Mouse (Mus musculus) midbrain, embryonic 13.5 days (tissue): ENCODE results near the gene Vps35. TPM values are rescaled to one million over a fixed set of nuclear protein-coding genes. Genes with fewer than 3 reads are reported as not detected.
A peak's percentile ranks its signal among the peaks of the same experiment; 100 is the strongest.

Source experiments
- ATAC-seq: fragments of 200-750 bp; cut with Nextera tagmentation; 2 replicates; pipeline ENCODE4 v1.8.0; 2017; ENCODE audit warnings: mild to moderate bottlenecking, moderate TSS enrichment, moderate library complexity
- H3K27ac ChIP-seq: fragments of 300-500 bp; sonication (generic); 2 replicates; pipeline ENCODE4 v1.5.1; 2015; ENCODE audit warnings: inconsistent platforms, mild to moderate bottlenecking, moderate library complexity
- H3K27me3 ChIP-seq: fragments of 300-500 bp; sonication (generic); 2 replicates; pipeline ENCODE4 v1.6.1; 2015; ENCODE audit warnings: mild to moderate bottlenecking, inconsistent platforms
- H3K36me3 ChIP-seq: fragments of 300-500 bp; sonication (generic); 2 replicates; pipeline ENCODE4 v1.6.1; 2015; ENCODE audit warnings: mild to moderate bottlenecking, inconsistent platforms
- H3K4me1 ChIP-seq: fragments of 300-500 bp; sonication (generic); replicated peaks from 2 replicates; pipeline ENCODE4 v1.6.1; 2015; ENCODE audit warnings: inconsistent platforms
- H3K4me2 ChIP-seq: fragments of 300-500 bp; sonication (generic); replicated peaks from 2 replicates; pipeline ENCODE4 v1.6.1; 2015; ENCODE audit warnings: moderate library complexity, mild to moderate bottlenecking, inconsistent platforms
- H3K4me3 ChIP-seq: fragments of 300-500 bp; sonication (generic); replicated peaks from 2 replicates; pipeline ENCODE4 v1.5.1; 2015; ENCODE audit warnings: mild to moderate bottlenecking, inconsistent platforms
- H3K9ac ChIP-seq: fragments of 300-500 bp; sonication (generic); replicated peaks from 2 replicates; pipeline ENCODE4 v1.6.1; 2015; ENCODE audit warnings: mild to moderate bottlenecking, inconsistent platforms
- H3K9me3 ChIP-seq: fragments of 300-500 bp; sonication (generic); 2 replicates; pipeline ENCODE4 v1.6.1; 2016; ENCODE audit warnings: mild to moderate bottlenecking, inconsistent platforms
- WGBS: fragments of 180-500 bp; shearing (Covaris S2); methylation state at CpG from one replicate; pipeline ENCODE4 v1.1.7; 2015; 5-methylcytosine and 5-hydroxymethylcytosine counted together
- polyA plus RNA-seq: library from polyadenylated mRNA; unstranded; fragments of >200 nt; fragmentation: Nextera tagmentation; extraction: Ambion mirVana; gene quantifications from 2 replicates; pipeline ENCODE4 v1.2.1, GENCODE M21; 2015

Gene Vps35
- polyA plus RNA-seq: 170 and 177 TPM in 2 replicates

DNA sequence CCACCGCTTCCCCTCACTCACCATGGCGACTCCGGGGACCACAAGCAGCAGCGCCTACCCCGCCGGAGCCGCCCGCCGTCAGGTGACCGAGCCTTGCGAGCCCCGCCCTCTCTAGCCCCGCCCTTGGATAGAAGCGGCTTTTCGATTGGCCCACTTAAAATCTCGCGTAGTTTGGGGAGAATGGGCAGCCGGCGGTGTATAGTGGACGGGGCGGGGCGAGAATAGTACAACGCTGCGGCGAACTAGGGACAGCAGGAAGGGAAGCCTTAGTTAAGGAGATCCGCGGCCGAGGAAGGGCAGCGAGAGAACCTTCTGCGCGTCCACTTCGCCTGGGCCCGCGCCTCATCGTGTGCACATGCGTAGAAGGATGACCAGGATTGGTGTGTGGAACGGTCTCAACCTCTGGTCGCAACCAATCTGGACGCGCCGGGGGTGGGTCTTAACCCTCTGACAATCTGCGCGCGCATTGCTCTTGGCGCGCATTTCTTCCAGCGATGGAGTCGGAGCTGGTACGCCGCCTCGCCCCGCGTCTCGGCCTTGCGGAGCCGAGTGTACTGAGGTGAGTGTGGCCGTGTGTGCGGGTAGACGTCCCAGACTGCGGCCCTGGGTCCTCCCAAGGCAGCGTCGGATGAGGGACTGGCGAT is at the start of gene Vps35, which contains the start of gene Orc6:
Gene Vps35 (minus strand): TSS at position 369 of the 644 bp plus-strand sequence.
Gene Orc6 (plus strand): TSS at position 199 of the 644 bp plus-strand sequence.
- Histone ChIP-seq H3K9ac (peak within 1 kb of the TSS; percentile 94), H3K9me3 (no peaks in the 10 kb centered on the region), H3K27me3 (no peaks in the 10 kb centered on the region), H3K27ac (peak within 1 kb of the TSS; percentile 97), H3K4me1 (peaks cover 37% of the 10 kb centered on the region), H3K4me2 (peak within 1 kb of the TSS; percentile 85), H3K4me3 (peak within 1 kb of the TSS; percentile 92), H3K36me3 (peaks cover 14% of the 10 kb centered on the region)
- peak; percentile 98 for ATAC-seq
- under 1% methylated on average over 61 of the region's 63 CpGs for WGBS

DNA sequence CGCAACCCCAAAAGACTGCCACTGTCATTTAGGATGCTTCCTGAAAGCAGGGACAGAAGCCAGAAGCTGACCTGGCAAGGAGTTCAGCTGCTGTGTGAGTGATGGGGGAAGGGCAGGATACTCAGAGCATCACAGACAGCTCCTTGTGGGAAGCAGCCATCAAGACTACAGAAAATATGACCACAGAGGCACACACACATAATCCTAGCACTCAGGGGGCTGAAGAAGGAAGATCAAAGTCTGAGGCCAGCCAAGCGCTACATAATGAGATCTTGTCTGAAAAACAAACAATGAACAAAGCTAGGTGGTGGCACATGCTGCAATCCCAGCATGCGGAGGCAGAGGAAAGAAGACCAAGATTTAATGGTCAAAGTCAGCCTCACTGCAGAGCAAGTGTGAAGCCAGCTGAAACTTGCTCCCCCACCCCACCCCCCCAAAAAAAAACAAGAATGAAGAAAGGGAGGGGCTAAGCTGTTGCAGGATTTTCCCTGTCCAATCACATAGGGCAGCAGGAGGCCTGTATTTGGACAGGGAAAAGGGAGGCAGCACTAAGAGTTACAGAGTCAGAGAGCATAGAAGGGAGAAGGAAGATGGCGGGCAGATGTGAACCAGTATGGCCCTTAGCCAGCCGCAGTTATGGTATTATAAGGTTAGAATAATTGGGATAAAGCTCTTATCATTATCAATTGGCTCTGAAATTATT is 40.4 kb upstream of the Vps35 start:
- H3K9ac ChIP-seq: no peak overlapping the region
- peak overlapping the region; percentile 44; the same call in 1 of the 2 replicates for H3K27ac ChIP-seq
- WGBS: 60% methylated on average over 5 of the region's 5 CpGs
- H3K4me2 ChIP-seq: no peak overlapping the region
- no peaks in the 10 kb centered on the region for H3K9me3 ChIP-seq
- peaks cover 8% of the 10 kb centered on the region for H3K4me1 ChIP-seq
- 0 out of 2 replicates have a peak, but pooled peaks have one; percentile 43 for ATAC-seq
- H3K4me3 ChIP-seq: no peak overlapping the region
- no peaks in the 10 kb centered on the region for H3K36me3 ChIP-seq
- no peaks in the 10 kb centered on the region for H3K27me3 ChIP-seq

DNA sequence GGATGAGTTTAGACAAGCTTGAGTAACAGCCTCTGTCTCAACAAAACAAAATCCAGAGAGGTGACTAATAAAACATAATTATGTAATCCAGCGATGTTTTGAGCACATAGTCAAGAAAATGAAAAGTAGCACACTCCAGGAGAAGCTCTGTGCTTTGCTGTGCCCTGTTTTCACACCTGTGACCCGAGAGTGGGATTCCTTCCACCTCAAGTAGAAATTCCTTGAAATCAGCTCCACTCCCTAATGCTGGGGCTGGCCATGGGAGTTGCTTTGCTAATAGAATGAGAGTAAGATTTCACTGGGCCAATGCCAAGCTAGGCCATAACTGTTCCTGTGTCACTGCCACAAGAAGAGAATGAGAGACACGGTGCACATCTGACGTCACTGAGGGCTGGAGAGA is 38.1 kb upstream of the Vps35 start:
- no peaks in the 10 kb centered on the region for H3K36me3 ChIP-seq
- no peak overlapping the region for H3K4me2 ChIP-seq
- H3K27ac ChIP-seq: no peak overlapping the region
- H3K9ac ChIP-seq: no peak overlapping the region
- ATAC-seq: no peak
- 80% methylated on average over 4 of the region's 4 CpGs for WGBS
- no peaks in the 10 kb centered on the region for H3K27me3 ChIP-seq
- no peak overlapping the region for H3K4me3 ChIP-seq
- H3K9me3 ChIP-seq: no peaks in the 10 kb centered on the region
- H3K4me1 ChIP-seq: peaks cover 8% of the 10 kb centered on the region

DNA sequence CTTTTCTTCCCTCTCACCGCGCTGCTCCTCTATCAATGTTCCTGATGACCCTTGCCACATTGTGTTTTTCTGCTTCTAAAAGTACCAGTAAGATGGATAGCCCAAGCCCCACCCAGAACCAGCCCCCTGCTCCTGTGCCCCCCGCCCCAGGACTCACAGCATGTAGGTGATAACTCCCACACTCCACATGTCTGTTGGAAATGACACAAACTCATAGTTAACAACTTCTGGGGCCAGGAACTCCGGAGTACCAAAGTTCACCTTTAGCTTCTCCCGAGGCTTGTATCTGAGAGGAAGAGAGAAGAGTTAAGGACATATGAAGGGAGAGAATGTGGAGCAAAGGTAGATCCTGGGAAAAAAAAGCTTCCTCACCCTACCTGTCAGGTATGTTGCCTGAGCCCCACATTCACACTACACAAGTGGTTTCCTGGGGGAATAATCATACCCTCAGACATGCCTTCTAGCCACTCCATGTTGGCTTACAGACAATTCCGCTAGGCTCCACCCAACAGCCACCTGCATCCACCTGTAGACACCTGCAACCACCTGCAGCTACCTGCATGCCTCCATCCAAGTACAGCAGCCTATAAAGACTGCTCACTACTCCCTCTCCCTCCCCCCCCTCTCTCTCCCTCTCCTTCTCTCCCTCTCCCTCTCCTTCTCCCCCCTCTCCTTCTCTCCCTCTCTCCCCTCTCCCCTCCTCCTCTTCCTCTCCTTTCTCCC is 36.8 kb upstream of the Vps35 start:
- H3K4me2 ChIP-seq: no peak overlapping the region
- no peak overlapping the region for H3K27ac ChIP-seq
- no peaks in the 10 kb centered on the region for H3K9me3 ChIP-seq
- no peak for ATAC-seq
- H3K4me3 ChIP-seq: no peak overlapping the region
- H3K36me3 ChIP-seq: no peaks in the 10 kb centered on the region
- WGBS: 84% methylated on average over 6 of the region's 6 CpGs
- no peaks in the 10 kb centered on the region for H3K27me3 ChIP-seq
- no peak overlapping the region for H3K9ac ChIP-seq
- peaks cover 8% of the 10 kb centered on the region for H3K4me1 ChIP-seq

DNA sequence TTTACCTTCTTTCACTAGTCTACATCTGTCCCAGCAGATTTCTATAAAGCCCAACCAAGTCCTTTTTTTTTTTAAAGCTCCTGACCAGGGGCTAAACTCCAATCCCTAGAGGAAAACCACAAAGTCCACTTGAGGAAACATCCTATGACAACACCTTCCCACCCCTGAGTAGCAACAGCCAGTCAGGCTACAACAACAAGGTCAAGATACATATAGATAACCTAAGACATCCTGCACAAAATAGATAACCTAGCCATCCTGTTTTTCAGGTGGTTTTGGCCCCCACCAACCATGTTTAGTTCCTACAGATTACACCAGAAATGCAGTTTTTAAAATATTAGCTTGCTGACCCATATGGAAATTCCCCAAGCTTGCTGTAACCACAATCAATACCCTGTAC is 35.5 kb upstream of the Vps35 start:
- Histone ChIP-seq H3K9me3 (no peaks in the 10 kb centered on the region), H3K9ac (no peak overlapping the region), H3K27ac (no peak overlapping the region), H3K36me3 (no peaks in the 10 kb centered on the region), H3K27me3 (no peaks in the 10 kb centered on the region), H3K4me2 (no peak overlapping the region), H3K4me3 (no peak overlapping the region), H3K4me1 (peaks cover 6% of the 10 kb centered on the region)
- no peak for ATAC-seq

DNA sequence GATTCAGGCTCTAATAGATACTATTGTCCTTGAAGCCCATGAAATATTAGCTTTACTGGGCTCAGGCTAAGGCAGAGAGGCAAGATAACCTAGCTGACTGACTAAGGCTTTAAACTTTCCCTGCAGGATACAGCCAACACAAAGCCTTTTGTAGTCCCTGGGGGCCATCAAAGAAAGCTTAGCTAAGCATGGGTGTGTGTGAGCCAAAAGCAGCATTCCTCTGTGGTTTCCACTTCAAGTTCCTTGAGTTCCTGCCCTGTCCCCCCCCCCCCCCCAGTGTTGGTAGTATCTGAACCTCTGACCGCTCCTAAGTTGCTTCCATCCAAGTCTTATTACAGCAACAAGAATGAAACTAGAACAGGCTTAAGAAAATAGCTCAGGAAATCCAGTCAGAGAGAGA is 29.9 kb upstream of the Vps35 start:
- 54% methylated on average over 1 of the region's 1 CpGs for WGBS
- H3K9ac ChIP-seq: no peak overlapping the region

DNA sequence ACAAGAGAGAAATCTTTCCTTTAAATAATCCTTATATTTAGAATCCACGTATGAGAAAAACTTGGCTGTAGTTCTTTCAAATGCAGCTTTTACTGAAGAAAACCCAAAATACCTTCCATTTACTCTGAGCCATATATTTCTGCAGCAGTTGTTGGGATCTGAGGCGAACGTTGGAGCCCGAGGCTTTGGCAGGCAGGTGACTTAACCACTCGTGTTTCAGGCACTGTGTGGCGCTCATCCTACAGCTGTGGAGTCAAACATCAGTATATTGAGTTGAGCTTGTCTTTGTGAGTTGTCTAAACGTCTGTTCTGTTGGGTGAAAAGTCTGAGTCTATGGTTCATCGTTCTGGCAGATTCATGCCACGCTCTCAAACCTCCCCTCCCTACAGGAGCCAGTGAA is 27.4 kb upstream of the Vps35 start:
- ATAC-seq: no peak
- 77% methylated on average over 9 of the region's 9 CpGs for WGBS

More for the DNA sequence above, 29.9 kb upstream of the Vps35 start:
- Histone ChIP-seq H3K27ac (no peak overlapping the region), H3K4me3 (no peak overlapping the region), H3K27me3 (no peaks in the 10 kb centered on the region), H3K4me1 (no peaks in the 10 kb centered on the region), H3K36me3 (no peaks in the 10 kb centered on the region), H3K4me2 (no peak overlapping the region), H3K9me3 (no peaks in the 10 kb centered on the region)
- no peak for ATAC-seq

DNA sequence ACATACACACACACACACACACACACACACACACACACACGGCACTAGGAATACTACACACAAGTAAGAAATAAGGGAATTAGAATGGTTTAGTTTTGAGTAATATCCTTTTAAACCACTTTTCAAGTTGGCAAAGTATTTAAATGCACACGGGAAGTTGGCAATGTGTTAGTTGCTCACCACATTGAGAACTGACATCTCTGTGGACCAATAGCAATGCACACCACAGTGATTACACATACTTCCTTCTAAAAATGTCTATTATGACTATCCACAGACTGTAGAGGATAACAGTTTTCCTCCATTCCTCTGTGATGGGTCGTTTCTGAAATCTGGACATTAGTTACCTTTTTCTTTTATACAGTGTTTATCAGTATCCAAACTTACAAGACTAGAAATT is 23.5 kb upstream of the Vps35 start:
- WGBS: 82% methylated on average over 3 of the region's 3 CpGs
- Histone ChIP-seq H3K4me3 (no peak overlapping the region), H3K4me2 (no peak overlapping the region), H3K27me3 (no peaks in the 10 kb centered on the region), H3K9ac (no peak overlapping the region), H3K36me3 (no peaks in the 10 kb centered on the region), H3K4me1 (no peaks in the 10 kb centered on the region), H3K9me3 (no peaks in the 10 kb centered on the region), H3K27ac (no peak overlapping the region)
- ATAC-seq: no peak

More for the DNA sequence above, 27.4 kb upstream of the Vps35 start:
- Histone ChIP-seq H3K4me1 (no peaks in the 10 kb centered on the region), H3K9ac (no peak overlapping the region), H3K9me3 (no peaks in the 10 kb centered on the region), H3K4me3 (no peak overlapping the region), H3K36me3 (no peaks in the 10 kb centered on the region), H3K27ac (no peak overlapping the region), H3K27me3 (no peaks in the 10 kb centered on the region), H3K4me2 (no peak overlapping the region)

DNA sequence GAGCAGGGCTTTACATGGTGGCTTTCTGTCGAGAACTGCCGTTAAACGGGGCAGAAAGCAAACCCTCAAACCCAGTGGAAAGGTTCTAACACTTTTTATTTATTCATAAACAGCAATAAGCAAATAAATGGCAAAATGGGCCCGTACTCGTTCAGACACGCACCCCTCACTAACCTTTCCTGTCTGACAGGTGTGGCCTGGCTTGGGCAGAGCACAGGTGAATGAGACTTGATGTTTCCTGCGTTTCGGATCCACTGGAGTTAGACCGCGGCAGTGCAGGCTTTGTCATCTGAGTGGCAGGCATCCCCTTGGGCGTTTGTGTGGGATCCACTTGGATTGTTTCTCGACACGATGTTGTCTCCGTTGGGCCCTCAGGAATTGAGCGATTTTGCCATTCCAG is 22.4 kb upstream of the Vps35 start:
- Histone ChIP-seq H3K36me3 (no peaks in the 10 kb centered on the region), H3K27ac (no peak overlapping the region), H3K4me3 (no peak overlapping the region), H3K4me1 (no peaks in the 10 kb centered on the region), H3K4me2 (no peak overlapping the region), H3K9me3 (no peaks in the 10 kb centered on the region), H3K9ac (no peak overlapping the region), H3K27me3 (no peaks in the 10 kb centered on the region)
- ATAC-seq: no peak
- WGBS: 87% methylated on average over 15 of the region's 15 CpGs

DNA sequence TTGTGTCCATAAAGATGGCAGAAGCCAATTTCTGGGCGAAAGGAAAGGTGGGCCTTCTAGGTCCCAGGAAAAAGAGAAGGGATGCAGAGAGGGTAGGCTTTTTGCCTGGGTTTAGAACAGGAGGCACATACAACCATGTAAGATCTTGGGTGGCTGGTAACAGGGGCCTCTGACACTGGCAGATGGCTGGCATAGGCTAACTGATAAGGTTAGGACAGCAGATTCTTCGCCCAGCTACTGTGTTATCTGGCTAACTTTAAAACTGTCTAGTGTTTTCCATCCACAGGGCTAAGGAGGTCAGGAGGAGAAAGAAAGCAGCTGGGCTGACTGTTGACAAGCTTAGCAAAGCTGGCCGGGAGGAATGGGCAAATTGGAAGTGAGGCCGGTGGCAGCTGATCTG is 18.9 kb upstream of the Vps35 start:
- Histone ChIP-seq H3K27me3 (no peaks in the 10 kb centered on the region), H3K4me1 (no peaks in the 10 kb centered on the region), H3K27ac (no peak overlapping the region), H3K36me3 (no peaks in the 10 kb centered on the region), H3K9me3 (no peaks in the 10 kb centered on the region), H3K4me2 (no peak overlapping the region), H3K4me3 (no peak overlapping the region), H3K9ac (no peak overlapping the region)
- no peak for ATAC-seq
- WGBS: 85% methylated on average over 4 of the region's 4 CpGs

DNA sequence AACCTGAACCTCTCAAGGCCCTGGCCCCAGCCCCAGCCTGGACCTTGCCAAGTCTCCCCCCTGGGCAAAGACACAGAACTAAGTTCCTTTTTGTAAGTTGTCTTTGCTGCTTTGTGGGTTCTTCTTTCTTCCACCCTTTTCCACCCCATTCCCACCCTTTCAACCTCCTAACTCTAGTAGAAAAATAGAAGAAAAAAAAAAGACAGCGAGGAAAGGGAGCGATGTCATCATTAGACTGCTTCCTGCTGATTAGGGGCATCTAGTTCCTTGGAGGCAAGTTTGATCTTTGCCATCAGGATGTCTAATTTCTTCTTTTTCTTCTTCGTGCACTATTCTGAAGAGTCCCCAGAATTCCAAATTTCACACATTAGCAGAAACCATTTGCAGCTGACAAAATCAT is 13.4 kb upstream of the Vps35 start:
- no peak overlapping the region for H3K4me3 ChIP-seq
- 86% methylated on average over 3 of the region's 3 CpGs for WGBS
- peaks cover 14% of the 10 kb centered on the region for H3K36me3 ChIP-seq
- no peak for ATAC-seq
- no peak overlapping the region for H3K4me2 ChIP-seq
- H3K4me1 ChIP-seq: no peaks in the 10 kb centered on the region
- no peak overlapping the region for H3K9ac ChIP-seq
- no peak overlapping the region for H3K27ac ChIP-seq
- H3K9me3 ChIP-seq: no peaks in the 10 kb centered on the region
- no peaks in the 10 kb centered on the region for H3K27me3 ChIP-seq

DNA sequence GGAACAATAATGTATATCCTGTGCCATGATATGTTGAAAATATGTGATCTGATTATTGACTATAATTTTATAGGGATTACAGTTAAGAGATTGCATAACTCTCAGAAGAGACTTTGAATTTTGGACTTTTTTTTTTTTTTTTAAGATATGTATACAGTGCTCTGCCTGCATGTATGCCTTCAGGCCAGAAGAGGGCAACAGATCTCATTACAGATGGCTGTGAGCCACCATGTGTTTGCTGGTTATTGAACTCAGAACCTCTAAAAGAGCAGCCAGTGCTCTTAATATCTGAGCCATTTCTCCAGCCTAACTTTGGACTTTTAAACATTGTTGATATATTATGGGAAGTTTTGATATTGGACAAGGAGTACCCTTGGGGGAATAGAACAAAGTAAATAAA is 12.1 kb upstream of the Vps35 start:
- H3K4me3 ChIP-seq: no peak overlapping the region
- H3K9ac ChIP-seq: no peak overlapping the region
- no peak overlapping the region for H3K4me2 ChIP-seq
- ATAC-seq: no peak
- H3K4me1 ChIP-seq: no peaks in the 10 kb centered on the region
- H3K27ac ChIP-seq: no peak overlapping the region
- no peaks in the 10 kb centered on the region for H3K27me3 ChIP-seq
- H3K36me3 ChIP-seq: peaks cover 24% of the 10 kb centered on the region
- no peaks in the 10 kb centered on the region for H3K9me3 ChIP-seq
